Mouse (Mus musculus): ENCODE measurements at regions not wholly inside any gene's neighbourhood (a gene's known extent, or its start where the extent isn't known, plus 50 kb on each side); places are given as distances from the start of the nearest gene placed in this dataset.

DNA sequence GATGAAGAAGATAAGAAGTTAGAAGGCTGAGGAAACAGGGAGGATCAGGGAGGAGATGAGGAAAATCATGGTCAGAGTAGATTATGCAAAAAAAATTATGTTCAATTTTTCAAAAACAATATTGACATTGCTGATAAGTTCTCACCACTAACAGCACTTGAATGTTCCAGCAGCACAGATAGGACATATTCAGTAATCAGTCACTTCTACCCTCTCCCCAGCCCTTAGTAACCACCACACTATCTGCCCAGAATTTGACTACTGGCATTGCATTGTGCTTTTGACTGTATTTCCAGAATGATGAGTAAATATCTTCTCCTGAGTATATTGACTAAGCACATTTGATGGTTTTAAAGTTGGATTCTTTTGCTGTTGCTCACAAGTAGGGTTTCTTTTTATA lies 140.5 kb downstream of the Cdca7 start:
- Histone ChIP-seq H3K4me1 (replicated peaks) (peaks cover 11% of the 10 kb centered on the region), H3K36me3 (no peaks in the 10 kb centered on the region), H3K27me3 (no peaks in the 10 kb centered on the region), H3K27ac (no peak overlapping the region), H3K9ac (replicated peaks) (no peak overlapping the region), H3K4me2 (no peak overlapping the region), H3K9me3 (no peaks in the 10 kb centered on the region), H3K4me3 (replicated peaks) (no peak overlapping the region)
- ATAC-seq (ENCODE audit: insufficient number of reproducible peaks, insufficient read depth, low FRiP score, low TSS enrichment, low read depth): no peak

DNA sequence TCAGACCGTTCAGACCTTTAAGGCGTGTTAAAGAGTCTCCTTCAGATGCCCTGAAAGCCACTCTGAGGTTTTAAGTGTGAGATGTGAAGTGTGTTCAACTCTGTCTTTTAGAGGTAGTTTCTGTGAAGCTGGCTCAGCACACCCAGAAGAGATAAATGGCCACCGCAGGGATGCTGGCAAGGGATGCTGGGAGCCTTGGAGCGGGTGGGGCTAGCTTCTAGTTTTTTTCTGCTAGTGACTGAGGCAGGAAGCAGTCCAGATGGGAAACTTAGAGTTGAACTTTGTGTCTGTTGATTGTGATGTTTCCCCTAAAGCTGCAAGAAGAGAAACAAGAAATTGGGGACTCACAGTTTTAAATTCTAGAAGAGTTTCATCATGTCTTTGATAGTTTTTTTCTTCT lies 143.5 kb downstream of the Cdca7 start:
- Histone ChIP-seq H3K27me3 (no peaks in the 10 kb centered on the region), H3K4me2 (no peak overlapping the region), H3K9ac (replicated peaks) (no peak overlapping the region), H3K36me3 (no peaks in the 10 kb centered on the region), H3K4me3 (replicated peaks) (no peak overlapping the region), H3K27ac (no peak overlapping the region), H3K4me1 (replicated peaks) (peaks cover 11% of the 10 kb centered on the region), H3K9me3 (no peaks in the 10 kb centered on the region)
- WGBS: 54% methylated on average over 4 of the region's 4 CpGs
- no peak for ATAC-seq (ENCODE audit: insufficient number of reproducible peaks, insufficient read depth, low FRiP score, low TSS enrichment, low read depth)

- 4% methylated on average over 9 of the region's 9 CpGs for WGBS
- 0 out of 2 replicates have a peak overlapping the region, but pooled peaks have one; percentile 40 for H3K9ac ChIP-seq (replicated peaks)
- no peak for ATAC-seq (ENCODE audit: insufficient number of reproducible peaks, insufficient read depth, low FRiP score, low TSS enrichment, low read depth)
- peak overlapping the region; percentile 27 for H3K4me3 ChIP-seq (replicated peaks)
- no peaks in the 10 kb centered on the region for H3K36me3 ChIP-seq
- H3K4me2 ChIP-seq: peak overlapping the region; percentile 54
- H3K9me3 ChIP-seq: no peaks in the 10 kb centered on the region
- H3K27me3 ChIP-seq: no peaks in the 10 kb centered on the region
- no peak overlapping the region for H3K27ac ChIP-seq
- peaks cover 11% of the 10 kb centered on the region for H3K4me1 ChIP-seq (replicated peaks)
These were observed 144.3 kb downstream of the Cdca7 start for GRCm38 (mm10) chr2:72620182-72620652.

DNA sequence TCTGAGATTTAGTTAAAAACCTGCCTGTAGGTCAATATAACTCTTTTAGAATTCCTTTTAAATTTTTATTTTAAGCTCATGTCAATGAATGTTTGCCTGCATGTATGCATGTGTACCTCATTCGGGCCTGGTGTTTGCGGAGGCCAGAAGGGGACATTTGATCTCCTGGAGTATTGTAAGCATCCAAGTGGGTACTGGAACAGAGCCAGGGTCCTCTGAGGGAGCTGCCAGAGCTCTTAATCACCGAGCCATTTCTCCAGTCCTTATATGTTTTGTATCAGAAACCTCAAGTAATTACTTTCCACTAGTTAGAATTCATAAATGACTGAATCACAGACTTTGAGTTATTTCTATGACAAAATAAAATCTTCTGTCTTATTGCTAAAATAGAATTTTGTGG lies 152.0 kb downstream of the Cdca7 start:
- 59% methylated on average over 3 of the region's 3 CpGs for WGBS
- ATAC-seq (ENCODE audit: insufficient number of reproducible peaks, insufficient read depth, low FRiP score, low TSS enrichment, low read depth): no peak
- H3K4me1 ChIP-seq (replicated peaks): no peaks in the 10 kb centered on the region; the same call in 1 of the 2 replicates
- H3K36me3 ChIP-seq: no peaks in the 10 kb centered on the region
- H3K9me3 ChIP-seq: no peaks in the 10 kb centered on the region
- no peaks in the 10 kb centered on the region for H3K27me3 ChIP-seq
- H3K4me2 ChIP-seq: no peak overlapping the region
- H3K27ac ChIP-seq: no peak overlapping the region
- H3K4me3 ChIP-seq (replicated peaks): no peak overlapping the region
- H3K9ac ChIP-seq (replicated peaks): no peak overlapping the region

DNA sequence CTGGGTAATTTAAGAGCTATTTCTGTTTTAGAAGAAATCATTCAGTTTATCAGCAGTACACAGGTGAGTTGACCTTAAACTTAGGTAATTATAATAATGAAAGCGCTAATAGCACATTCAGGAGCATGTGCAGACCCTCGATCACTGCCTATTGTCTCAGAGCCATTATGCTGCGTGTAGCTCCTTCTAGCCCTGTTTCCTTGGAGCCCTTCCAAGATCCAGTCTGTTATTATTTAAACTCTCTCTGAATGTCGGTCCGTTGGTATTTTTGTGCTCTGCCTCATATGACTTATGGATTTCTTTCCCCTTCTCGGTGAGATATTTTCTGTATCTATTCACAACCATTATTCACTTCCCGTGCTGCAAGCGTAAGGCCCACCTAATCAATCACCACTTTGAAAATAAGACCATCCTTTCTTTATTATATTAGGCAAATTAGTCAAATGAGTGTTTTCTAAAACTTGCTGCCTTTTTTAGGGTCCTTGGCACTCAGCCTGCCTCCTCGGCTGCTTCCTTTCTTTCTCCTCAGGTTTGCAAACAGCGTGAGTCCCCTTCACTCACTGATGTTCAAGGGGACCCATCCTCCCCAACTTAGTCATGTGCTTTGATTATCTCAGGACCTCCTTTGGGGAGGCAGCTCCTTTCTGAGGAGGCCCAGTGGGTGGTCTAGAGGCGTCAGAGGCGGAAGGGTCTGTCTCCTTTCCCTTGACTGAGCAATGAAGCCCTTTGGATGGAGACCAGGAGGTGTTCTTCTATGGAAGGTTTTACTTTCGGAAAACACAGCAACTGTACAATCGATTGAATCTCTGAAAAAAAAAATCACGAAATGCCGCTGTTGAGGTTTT lies 152.9 kb downstream of the Cdca7 start:
- ATAC-seq (ENCODE audit: insufficient number of reproducible peaks, insufficient read depth, low FRiP score, low TSS enrichment, low read depth): no peak
- 64% methylated on average over 16 of the region's 16 CpGs for WGBS
- Histone ChIP-seq H3K27me3 (no peaks in the 10 kb centered on the region), H3K9me3 (no peaks in the 10 kb centered on the region), H3K4me2 (no peak overlapping the region), H3K36me3 (no peaks in the 10 kb centered on the region), H3K9ac (replicated peaks) (no peak overlapping the region), H3K4me3 (replicated peaks) (no peak overlapping the region), H3K27ac (0 out of 2 replicates have a peak overlapping the region, but pooled peaks have one; percentile 29), H3K4me1 (replicated peaks) (no peaks in the 10 kb centered on the region; the same call in 1 of the 2 replicates)

DNA sequence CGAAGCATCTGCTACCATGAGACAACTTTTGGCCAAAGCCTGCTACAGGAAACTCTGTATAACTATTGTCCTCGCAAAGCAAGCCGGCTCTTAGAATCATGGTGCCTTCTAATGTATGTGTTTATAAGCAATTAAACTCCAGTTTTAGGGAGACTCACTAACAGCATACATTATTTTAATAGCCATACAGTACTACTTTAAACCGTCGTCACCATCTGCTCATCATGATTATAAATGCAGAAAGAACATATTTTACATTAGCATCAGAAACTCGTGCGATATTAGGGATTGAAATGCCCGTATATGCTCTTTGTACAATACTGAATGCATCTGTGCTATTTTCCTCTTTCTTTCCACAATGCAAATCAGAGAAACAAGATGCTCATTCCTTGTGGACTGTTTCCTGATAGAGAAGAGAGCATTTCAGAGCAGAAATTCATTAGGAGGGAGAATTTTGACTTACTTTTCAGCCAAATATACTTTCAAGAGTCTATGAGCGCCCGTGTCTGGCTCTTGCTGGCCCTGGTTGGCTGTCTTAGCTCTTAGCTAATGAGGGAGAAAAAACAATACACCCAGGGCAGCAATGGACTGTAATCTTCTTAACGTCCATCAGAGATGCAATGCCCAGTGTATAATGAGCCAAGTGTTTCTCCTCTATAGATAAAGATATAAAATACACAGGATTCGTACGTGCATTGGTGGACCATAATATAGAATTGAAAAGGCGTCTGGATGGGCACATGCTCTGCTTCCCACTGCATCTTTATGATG lies 153.9 kb downstream of the Cdca7 start:
- ATAC-seq (ENCODE audit: insufficient number of reproducible peaks, insufficient read depth, low FRiP score, low TSS enrichment, low read depth): no peak
- H3K4me3 ChIP-seq (replicated peaks): no peak overlapping the region
- 77% methylated on average over 14 of the region's 14 CpGs for WGBS

GRCm38 (mm10) chr2:72637881-72638620 lies 162.1 kb downstream of the Cdca7 start:
- 59% methylated on average over 9 of the region's 9 CpGs for WGBS
- Histone ChIP-seq H3K4me1 (replicated peaks) (peaks cover 11% of the 10 kb centered on the region), H3K4me2 (no peak overlapping the region), H3K27me3 (no peaks in the 10 kb centered on the region), H3K27ac (no peak overlapping the region), H3K9ac (replicated peaks) (no peak overlapping the region), H3K9me3 (peaks cover 3% of the 10 kb centered on the region; the same call in 1 of the 2 replicates), H3K36me3 (no peaks in the 10 kb centered on the region), H3K4me3 (replicated peaks) (no peak overlapping the region)
- ATAC-seq (ENCODE audit: insufficient number of reproducible peaks, insufficient read depth, low FRiP score, low TSS enrichment, low read depth): no peak

More for the DNA sequence above, 153.9 kb downstream of the Cdca7 start:
- no peaks in the 10 kb centered on the region for H3K27me3 ChIP-seq
- no peaks in the 10 kb centered on the region for H3K36me3 ChIP-seq
- H3K9me3 ChIP-seq: no peaks in the 10 kb centered on the region
- no peak overlapping the region for H3K9ac ChIP-seq (replicated peaks)
- H3K4me2 ChIP-seq: no peak overlapping the region
- no peaks in the 10 kb centered on the region; the same call in 1 of the 2 replicates for H3K4me1 ChIP-seq (replicated peaks)
- H3K27ac ChIP-seq: no peak overlapping the region

DNA sequence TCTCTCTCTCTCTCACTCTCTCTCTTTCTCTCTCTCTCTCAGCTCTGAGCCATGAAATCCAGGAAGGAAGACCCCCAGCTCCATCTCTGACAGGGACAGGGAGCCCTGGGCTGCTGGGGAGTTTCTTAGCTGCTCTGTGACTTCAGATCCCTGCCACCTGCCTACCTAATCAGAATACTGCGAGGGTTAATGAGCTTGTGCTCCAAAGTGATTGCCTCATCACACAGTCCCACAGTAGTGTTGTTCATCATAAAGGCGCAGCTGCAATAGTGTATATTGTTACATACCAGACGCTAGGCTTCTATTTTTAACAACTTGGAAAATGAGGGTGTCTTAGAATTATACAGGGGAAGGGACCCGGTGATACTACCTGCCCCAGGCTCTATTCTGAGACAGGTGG lies 163.1 kb downstream of the Cdca7 start:
- Histone ChIP-seq H3K4me1 (replicated peaks) (peaks cover 11% of the 10 kb centered on the region), H3K27ac (no peak overlapping the region), H3K4me3 (replicated peaks) (no peak overlapping the region), H3K9ac (replicated peaks) (no peak overlapping the region), H3K4me2 (no peak overlapping the region), H3K27me3 (no peaks in the 10 kb centered on the region), H3K36me3 (no peaks in the 10 kb centered on the region), H3K9me3 (peaks cover 3% of the 10 kb centered on the region; the same call in 1 of the 2 replicates)
- 37% methylated on average over 4 of the region's 4 CpGs for WGBS
- ATAC-seq (ENCODE audit: insufficient number of reproducible peaks, insufficient read depth, low FRiP score, low TSS enrichment, low read depth): no peak

- peaks cover 11% of the 10 kb centered on the region for H3K4me1 ChIP-seq (replicated peaks)
- no peak for ATAC-seq (ENCODE audit: insufficient number of reproducible peaks, insufficient read depth, low FRiP score, low TSS enrichment, low read depth)
- peaks cover 3% of the 10 kb centered on the region; the same call in 1 of the 2 replicates for H3K9me3 ChIP-seq
- H3K4me3 ChIP-seq (replicated peaks): no peak overlapping the region
- no peak overlapping the region for H3K27ac ChIP-seq
- H3K4me2 ChIP-seq: no peak overlapping the region
- H3K36me3 ChIP-seq: no peaks in the 10 kb centered on the region
- H3K9ac ChIP-seq (replicated peaks): no peak overlapping the region
- H3K27me3 ChIP-seq: no peaks in the 10 kb centered on the region
These were observed 165.3 kb downstream of the Cdca7 start for GRCm38 (mm10) chr2:72641228-72641627.

DNA sequence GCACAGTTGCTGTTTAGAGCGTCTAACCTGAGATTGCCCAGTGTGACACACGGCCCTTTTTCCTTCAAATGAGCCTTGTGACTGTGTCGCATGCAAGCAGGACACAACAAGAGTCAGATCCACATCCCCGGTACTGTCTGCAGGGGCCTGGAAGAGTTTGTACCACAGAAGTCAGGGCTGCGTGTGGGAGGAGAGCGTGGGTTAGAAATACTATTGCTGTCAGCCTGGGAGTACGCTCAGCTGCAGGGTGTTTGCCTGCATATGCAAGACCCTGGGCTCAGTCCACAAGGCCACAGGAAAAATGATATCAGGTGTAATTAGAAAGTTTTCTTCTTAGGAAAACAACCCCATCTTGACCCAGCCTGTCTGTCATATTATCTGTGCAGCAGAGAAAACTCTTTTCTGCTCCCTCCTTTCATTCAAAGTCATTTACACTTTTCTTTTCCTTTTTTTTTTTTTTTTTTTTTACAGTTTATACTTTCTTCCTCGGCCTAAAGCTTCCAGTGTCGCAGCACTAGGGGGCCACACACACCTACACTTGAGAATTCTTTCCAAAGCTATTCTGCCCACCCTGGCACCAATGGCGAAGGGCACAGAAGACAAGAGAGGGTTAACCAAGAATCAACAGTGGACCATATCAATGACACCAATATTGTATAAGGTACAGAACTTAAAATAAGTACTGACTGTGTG lies 168.3 kb downstream of the Cdca7 start:
- Histone ChIP-seq H3K27me3 (no peaks in the 10 kb centered on the region), H3K9ac (replicated peaks) (no peak overlapping the region), H3K4me1 (replicated peaks) (peaks cover 3% of the 10 kb centered on the region; the same call in 1 of the 2 replicates), H3K36me3 (no peaks in the 10 kb centered on the region), H3K4me2 (no peak overlapping the region), H3K9me3 (peaks cover 3% of the 10 kb centered on the region; the same call in 1 of the 2 replicates), H3K27ac (no peak overlapping the region), H3K4me3 (replicated peaks) (no peak overlapping the region)
- ATAC-seq (ENCODE audit: insufficient number of reproducible peaks, insufficient read depth, low FRiP score, low TSS enrichment, low read depth): no peak
- WGBS: 83% methylated on average over 10 of the region's 10 CpGs
